Mouse (Mus musculus) cerebellum, adult 2 months (tissue): ENCODE measurements at regions not wholly inside any gene's neighbourhood (a gene's known extent, or its start where the extent isn't known, plus 50 kb on each side); places are given as distances from the start of the nearest gene placed in this dataset.

Experiments
- CTCF ChIP-seq: fragments of 200-500 bp; IDR thresholded peaks from 2 replicates; pipeline ENCODE4 v1.5.1; 2011; ENCODE audit warnings: low read depth, mild to moderate bottlenecking, control low read depth, low read length, moderate library complexity, borderline replicate concordance; ENCODE audit not compliant: insufficient read depth
- POLR2A ChIP-seq: fragments of 200-500 bp; IDR thresholded peaks from 2 replicates; pipeline ENCODE4 v1.6.1; 2011; ENCODE audit warnings: low read length, control low read depth, borderline replicate concordance; ENCODE audit not compliant: insufficient read depth

GRCm38 (mm10) chr6:51057229-51057628, 375.2 kb upstream of the Nfe2l3 start:
- TF ChIP-seq POLR2A = no peak
- TF ChIP-seq CTCF = no peak
